Mouse (Mus musculus): ENCODE measurements around the gene 3110009E18Rik.

3110009E18Rik gene

DNA sequence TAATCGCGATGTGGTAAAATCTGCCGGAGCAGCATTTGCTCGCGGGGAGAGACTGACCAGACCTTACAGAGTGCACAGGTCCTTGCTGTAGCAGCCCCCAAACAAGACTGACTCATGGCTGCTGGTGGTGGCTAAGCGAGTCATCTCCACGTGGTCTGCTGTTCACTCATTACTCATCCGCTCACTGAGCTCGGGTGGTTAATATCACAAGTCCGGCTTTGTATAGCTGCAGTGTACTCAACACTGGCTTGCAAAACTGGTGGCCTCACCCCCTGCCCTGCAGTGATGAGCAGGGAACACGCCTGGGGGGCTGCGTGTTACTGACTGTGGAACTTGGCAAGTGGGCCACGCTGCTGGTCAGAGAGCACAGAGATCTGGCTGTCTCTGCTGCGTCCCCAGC lies 115.4 kb downstream of the 3110009E18Rik start:
- CTCF ChIA-PET: no interaction called here
- POLR2A ChIA-PET: no interaction called here

- POLR2A ChIA-PET: no interaction called here
- CTCF ChIA-PET: no interaction called here
Measured at GRCm38 (mm10) chr1:120237068-120237467, 116.1 kb downstream of the 3110009E18Rik start.

All from embryonic stem cell, embryonic (primary cell).